8 mouse cellular contexts compared by ENCODE assay signal in the genomic region with DNA sequence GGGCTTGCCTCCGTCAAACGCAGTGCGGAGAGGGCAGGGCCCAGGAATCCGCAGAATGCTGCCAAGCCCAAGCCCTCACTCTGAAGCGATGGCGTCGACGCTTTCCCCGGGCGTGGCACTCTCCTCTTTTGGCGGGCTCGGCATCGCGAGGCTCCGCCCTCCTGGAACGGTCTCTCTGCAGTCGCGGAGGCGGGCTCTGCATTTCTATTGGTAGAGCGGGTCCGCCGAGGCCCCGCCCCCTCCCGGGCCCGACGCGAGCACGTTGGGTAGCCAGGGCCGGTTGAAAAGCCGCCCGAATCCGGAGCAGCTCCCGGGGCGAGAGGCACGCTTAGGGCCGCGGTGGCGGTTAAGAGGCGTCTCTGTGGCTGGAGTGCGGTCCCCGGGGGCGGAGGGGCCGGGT. TPM values are rescaled to one million over a fixed set of nuclear protein-coding genes. Genes with fewer than 3 reads are reported as not detected.
A peak's percentile ranks its signal among the peaks of the same experiment; 100 is the strongest.
DNase-seq lines count a peak whose midpoint lies in the region; ATAC-seq and TF ChIP-seq lines count a peak whose summit lies in the region.

A gene (plus strand): TSS at position 262 of the 400 bp plus-strand sequence.

- in situ Hi-C loops in Patski (cut with MboI; ENCODE audit: low pct_unique_long_range_greater_than_20kb), result no loop called here

- peak within 1 kb of the TSS; percentile 61 for H3K4me2 ChIP-seq in hindbrain, embryonic 12.5 days (replicated peaks)
- peak within 1 kb of the TSS; percentile 92 for H3K4me2 ChIP-seq in lung, postnatal 0 days (replicated peaks; ENCODE audit: low read depth, low read length)

- peak within 1 kb of the TSS; percentile 80 for H3K9ac ChIP-seq in hindbrain, embryonic 12.5 days
- peak within 1 kb of the TSS; percentile 98 for H3K9ac ChIP-seq in lung, postnatal 0 days (replicated peaks; ENCODE audit: low read depth)

- peak; percentile 24 for DNase-seq in Patski (ENCODE audit: low read depth, low spot score)
- DNase-seq in cerebellum, postnatal 10 days, result peak; percentile 97 to 98
- DNase-seq in frontal cortex, postnatal 10 days (ENCODE audit: low spot score in 2 of 2), result peak; percentile 92
- peak; percentile 92 to 95 for DNase-seq in layer of hippocampus, postnatal 10 days (ENCODE audit: low spot score in 2 of 2)
- DNase-seq in lung, postnatal 0 days (ENCODE audit: low spot score), result peak; percentile 98
- DNase-seq in ovary, postnatal 10 days (ENCODE audit: low spot score), result peak; percentile 81
- DNase-seq in thymus, postnatal 10 days (ENCODE audit: low spot score in 2 of 2), result peak; percentile 91 to 94

- WGBS in hindbrain, embryonic 12.5 days, result 2% methylated on average over 43 of the region's 43 CpGs
- WGBS in lung, postnatal 0 days, result 1% methylated on average over 42 of the region's 43 CpGs

- no peaks in the 10 kb centered on the region for H3K27me3 ChIP-seq in Patski
- no peaks in the 10 kb centered on the region for H3K27me3 ChIP-seq in hindbrain, embryonic 12.5 days
- no peaks in the 10 kb centered on the region for H3K27me3 ChIP-seq in lung, postnatal 0 days (replicated peaks; ENCODE audit: insufficient read depth, low read length)

- peaks cover 4% of the 10 kb centered on the region for H3K4me1 ChIP-seq in hindbrain, embryonic 12.5 days
- no peaks in the 10 kb centered on the region for H3K4me1 ChIP-seq in lung, postnatal 0 days (ENCODE audit: insufficient read depth, low read depth, low read length)

- POLR2A ChIA-PET in Patski (lab: Charles Lee), result interaction anchor here (1.2 kb wide), 1 partner anchor 18 kb away, joined by 3 read pairs; no protein-coding TSS in a partner anchor

- H3K4me3 ChIP-seq in hindbrain, embryonic 12.5 days, result peak within 1 kb of the TSS; percentile 64
- H3K4me3 ChIP-seq in lung, postnatal 0 days (ENCODE audit: low read depth, low read length), result peak within 1 kb of the TSS; percentile 65

- TF ChIP-seq CTCF in Patski (IDR thresholded peaks at IDR 0.05), result no peak
- TF ChIP-seq CTCF in lung, postnatal 0 days (IDR thresholded peaks at IDR 0.05), result no peak

- peak; percentile 36; the same call in 1 of the 2 replicates for TF ChIP-seq EP300 in lung, postnatal 0 days (IDR thresholded peaks at IDR 0.05)

- H3K36me3 ChIP-seq in hindbrain, embryonic 12.5 days, result peaks cover 16% of the 10 kb centered on the region; the same call in 1 of the 2 replicates
- H3K36me3 ChIP-seq in lung, postnatal 0 days (ENCODE audit: insufficient read depth, low read length), result no peaks in the 10 kb centered on the region

- ATAC-seq in Patski, result peak; percentile 86
- peak; percentile 95 for ATAC-seq in hindbrain, embryonic 12.5 days (ENCODE audit: low FRiP score)
- peak; percentile 96 for ATAC-seq in lung, postnatal 0 days

- CTCF ChIA-PET in Patski (lab: Charles Lee), result interaction anchor here (0.8 to 2.0 kb wide), 2 partner anchors 54 to 241 kb away, joined by 3 to 6 read pairs; no protein-coding TSS in a partner anchor

- H3K27ac ChIP-seq in hindbrain, embryonic 12.5 days, result peak within 1 kb of the TSS; percentile 97
- H3K27ac ChIP-seq in lung, postnatal 0 days (ENCODE audit: low read length), result peak within 1 kb of the TSS; percentile 100

- H3K9me3 ChIP-seq in hindbrain, embryonic 12.5 days (replicated peaks), result peaks cover 8% of the 10 kb centered on the region; the same call in 1 of the 2 replicates
- H3K9me3 ChIP-seq in lung, postnatal 0 days (ENCODE audit: low read length), result no peaks in the 10 kb centered on the region

RNA-seq across cellular contexts. Expression of the gene that starts here (rescaled TPM):
- 11.7 TPM for polyA plus RNA-seq in Patski (2021)
- polyA plus RNA-seq in hindbrain, embryonic 12.5 days (2016; fragmentation: Nextera tagmentation; extraction: Ambion mirVana), result 22.7 and 24.0 TPM in 2 replicates
- 10 to 100 TPM; 26.6 to 29.3 TPM for total RNA-seq in layer of hippocampus, postnatal 10 days (2021)
- 11.8 and 15.0 TPM in 2 replicates for polyA plus RNA-seq in lung, postnatal 0 days (2015; fragmentation: Nextera tagmentation; extraction: Ambion mirVana)

Comparison
In these comparisons a context has a peak if more than half of its experiments do, and no peak if none do; other contexts are left out.
1. Peak in every context shown above with its lines: DNase-seq, ATAC-seq, H3K4me3 ChIP-seq and H3K27ac ChIP-seq.
2. DNase-seq: peak in every context shown above with its lines; median percentile 98 in lung, postnatal 0 days; 98 in cerebellum, postnatal 10 days; 94 in layer of hippocampus, postnatal 10 days; 92 in thymus, postnatal 10 days; 92 in frontal cortex, postnatal 10 days; 81 in ovary, postnatal 10 days; 24 in Patski.